ENCODE assay signal across 12 mouse cellular contexts in the genomic region with DNA sequence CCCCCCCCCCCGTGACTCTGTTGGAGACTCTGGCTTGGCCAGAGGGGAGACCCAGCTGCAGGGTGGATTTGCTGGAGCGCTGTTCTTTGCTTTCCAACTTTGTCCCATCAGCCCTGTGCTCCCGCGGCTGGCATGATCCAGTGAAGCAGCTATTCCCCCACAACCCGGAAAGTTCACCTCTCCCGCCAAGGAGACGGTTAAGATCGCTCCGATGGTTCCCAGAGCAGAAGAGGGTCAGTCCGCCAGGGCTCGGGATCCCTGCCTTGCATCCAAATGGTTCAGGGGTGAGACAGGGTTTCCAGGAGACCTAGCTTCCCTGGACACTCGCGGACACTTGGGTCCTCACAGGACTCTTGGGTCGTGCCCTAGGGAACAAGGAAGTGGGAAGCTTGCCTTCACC.
A peak's percentile ranks its signal among the peaks of the same experiment; 100 is the strongest.
DNase-seq lines count a peak whose midpoint lies in the region; ATAC-seq lines count a peak whose summit lies in the region.
"Had no signal": no experiment of that assay in that cellular context is flagged by ENCODE, and none has a peak within 500 bp of the region (broad histone marks: within the 10 kb centered on the region; RNA-seq: fewer than 3 reads in every experiment).

No protein-coding gene starts in this region.

- peak; percentile 50 for DNase-seq in cerebellum, adult 9-11 months
- peak; percentile 19 for DNase-seq in ZHBTc4 (ENCODE audit: low read depth, low spot score)
- no peak for DNase-seq in spleen, postnatal 10 days (ENCODE audit: low spot score in 2 of 2)
- no peak for DNase-seq in adrenal gland, postnatal 25 days
- DNase-seq: heart, postnatal 4 days; kidney, adult 9 months; lung, embryonic 14.5 days; thymus, postnatal 25 days had no signal

- peak overlapping the region; percentile 49 for H3K9ac ChIP-seq in forebrain, embryonic 15.5 days (replicated peaks)
- H3K9ac ChIP-seq in midbrain, embryonic 12.5 days (replicated peaks), result no peak overlapping the region
- H3K9ac ChIP-seq: lung, embryonic 14.5 days had no signal

- peak overlapping the region; percentile 45 for H3K4me3 ChIP-seq in forebrain, embryonic 15.5 days
- H3K4me3 ChIP-seq in midbrain, embryonic 12.5 days, result peak overlapping the region; percentile 33

- H3K36me3 ChIP-seq in forebrain, embryonic 15.5 days, result no peaks in the 10 kb centered on the region
- no peaks in the 10 kb centered on the region for H3K36me3 ChIP-seq in midbrain, embryonic 12.5 days

- no peak overlapping the region for H3K27ac ChIP-seq in forebrain, embryonic 15.5 days (replicated peaks)
- H3K27ac ChIP-seq in midbrain, embryonic 12.5 days (replicated peaks), result no peak overlapping the region

- H3K4me2 ChIP-seq in forebrain, embryonic 15.5 days (replicated peaks), result peak overlapping the region; percentile 70
- peak overlapping the region; percentile 57 for H3K4me2 ChIP-seq in midbrain, embryonic 12.5 days (replicated peaks)

- H3K27me3 ChIP-seq in forebrain, embryonic 15.5 days, result peaks cover 15% of the 10 kb centered on the region; the same call in 1 of the 2 replicates
- peaks cover 87% of the 10 kb centered on the region for H3K27me3 ChIP-seq in midbrain, embryonic 12.5 days

- H3K9me3 ChIP-seq in forebrain, embryonic 15.5 days, result no peaks in the 10 kb centered on the region
- no peaks in the 10 kb centered on the region for H3K9me3 ChIP-seq in midbrain, embryonic 12.5 days

- 3% methylated on average over 14 of the region's 14 CpGs for WGBS in forebrain, embryonic 15.5 days
- 4% methylated on average over 14 of the region's 14 CpGs for WGBS in midbrain, embryonic 12.5 days

- H3K4me1 ChIP-seq in forebrain, embryonic 15.5 days, result peaks cover 39% of the 10 kb centered on the region
- H3K4me1 ChIP-seq in midbrain, embryonic 12.5 days, result peaks cover 17% of the 10 kb centered on the region

- ATAC-seq in cerebellum, adult (ENCODE audit: insufficient number of reproducible peaks, low FRiP score, low TSS enrichment), result no peak
- ATAC-seq in forebrain, embryonic 15.5 days (replicated peaks), result no peak
- no peak for ATAC-seq in midbrain, embryonic 12.5 days (ENCODE audit: low FRiP score, low read depth)
- ATAC-seq in megakaryocyte progenitor cell, adult 5-6 weeks (replicated peaks; ENCODE audit: poor library complexity), result no peak

Comparison
In these comparisons a context has a peak if more than half of its experiments do, and no peak if none do; other contexts are left out.
1. DNase-seq: peak in cerebellum, adult 9-11 months (single experiment) and ZHBTc4 (single experiment); none in spleen, postnatal 10 days (0 of 2) and adrenal gland, postnatal 25 days (single experiment).